Mouse (Mus musculus) T-helper 17 cell (primary cell): ENCODE results near the gene Dlx3.

Source experiments
- in situ Hi-C, 2 experiments: fragments of 300-600 bp; cut with MboI, MseI; formaldehyde crosslinking; loops; 1 replicate in 1 of 2; 2 replicates in 1 of 2; pipeline ENCODE4 v1.15.1; 2025; ENCODE audit warnings: high pct_unique_total_duplicates in 2 of 2

Gene Dlx3

DNA sequence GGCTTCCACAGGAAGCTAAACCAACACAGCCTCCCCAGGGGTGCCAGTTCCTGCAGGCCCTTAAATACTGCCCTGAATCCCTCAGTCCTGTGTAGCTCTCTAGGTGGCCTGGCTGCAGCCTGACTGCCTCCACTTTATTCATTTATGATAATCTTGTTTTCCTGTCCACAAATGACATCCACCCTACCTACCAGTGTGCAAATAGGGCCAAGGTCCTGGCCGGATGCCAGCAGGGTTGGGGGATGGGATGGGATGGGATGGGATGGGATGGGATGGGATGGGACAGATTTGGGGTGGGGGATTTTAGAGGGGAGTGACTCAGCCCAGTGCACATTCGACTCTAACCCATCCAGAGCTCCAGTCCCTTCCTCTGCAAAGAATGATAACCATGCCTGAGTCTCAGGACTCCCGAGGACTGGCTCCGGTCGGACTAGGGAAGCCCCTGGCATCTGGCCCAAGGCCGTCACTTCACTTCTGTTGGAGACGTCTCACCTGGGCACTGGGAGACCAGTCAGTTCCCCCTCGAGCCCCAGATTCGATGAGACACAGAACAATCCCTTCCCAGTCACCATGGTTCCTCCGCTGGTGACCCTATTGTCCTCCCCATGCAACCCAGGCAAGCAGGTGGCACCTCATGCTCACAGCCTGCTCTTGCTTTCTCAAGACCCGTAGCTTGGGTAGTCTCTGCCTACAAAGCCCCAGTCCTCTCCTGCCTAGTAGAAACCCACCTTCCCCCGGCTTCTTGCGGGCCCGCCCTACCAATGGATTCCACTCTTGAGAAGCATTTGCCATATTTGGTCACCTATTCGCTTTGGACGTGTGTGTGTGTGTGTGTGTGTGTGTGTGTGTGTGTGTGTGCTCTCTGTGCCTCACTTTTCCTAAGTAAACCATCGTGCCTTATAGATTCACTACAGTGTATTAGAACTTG lies 32.4 kb upstream of the Dlx3 start:
- in situ Hi-C loops, result loop anchor here in 1 of 2 experiments (10.0 kb wide), 1 partner anchor 1707 kb away; no protein-coding TSS in a partner anchor

DNA sequence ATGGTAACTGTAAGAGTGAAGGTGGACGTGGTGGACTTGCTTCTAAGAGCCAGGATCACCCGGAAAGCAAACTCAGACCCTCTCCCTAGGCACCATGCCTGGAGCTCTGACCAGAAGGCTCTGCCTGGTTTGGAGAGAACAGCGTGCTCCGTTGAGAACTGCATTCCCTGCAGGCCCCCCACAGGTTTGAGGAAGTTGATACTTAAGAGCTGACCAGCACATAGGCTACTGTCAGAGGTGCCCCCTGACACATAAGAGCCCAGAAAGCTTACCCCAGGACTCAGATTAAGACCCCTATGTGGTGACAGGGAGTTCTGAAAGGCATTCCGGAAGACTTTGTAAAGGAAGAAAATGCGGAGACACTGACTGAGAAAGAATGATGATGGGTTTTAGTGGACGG lies 31.6 kb upstream of the Dlx3 start:
- in situ Hi-C loops, result loop anchor here in 1 of 2 experiments (10.0 kb wide), 1 partner anchor 1707 kb away; no protein-coding TSS in a partner anchor

DNA sequence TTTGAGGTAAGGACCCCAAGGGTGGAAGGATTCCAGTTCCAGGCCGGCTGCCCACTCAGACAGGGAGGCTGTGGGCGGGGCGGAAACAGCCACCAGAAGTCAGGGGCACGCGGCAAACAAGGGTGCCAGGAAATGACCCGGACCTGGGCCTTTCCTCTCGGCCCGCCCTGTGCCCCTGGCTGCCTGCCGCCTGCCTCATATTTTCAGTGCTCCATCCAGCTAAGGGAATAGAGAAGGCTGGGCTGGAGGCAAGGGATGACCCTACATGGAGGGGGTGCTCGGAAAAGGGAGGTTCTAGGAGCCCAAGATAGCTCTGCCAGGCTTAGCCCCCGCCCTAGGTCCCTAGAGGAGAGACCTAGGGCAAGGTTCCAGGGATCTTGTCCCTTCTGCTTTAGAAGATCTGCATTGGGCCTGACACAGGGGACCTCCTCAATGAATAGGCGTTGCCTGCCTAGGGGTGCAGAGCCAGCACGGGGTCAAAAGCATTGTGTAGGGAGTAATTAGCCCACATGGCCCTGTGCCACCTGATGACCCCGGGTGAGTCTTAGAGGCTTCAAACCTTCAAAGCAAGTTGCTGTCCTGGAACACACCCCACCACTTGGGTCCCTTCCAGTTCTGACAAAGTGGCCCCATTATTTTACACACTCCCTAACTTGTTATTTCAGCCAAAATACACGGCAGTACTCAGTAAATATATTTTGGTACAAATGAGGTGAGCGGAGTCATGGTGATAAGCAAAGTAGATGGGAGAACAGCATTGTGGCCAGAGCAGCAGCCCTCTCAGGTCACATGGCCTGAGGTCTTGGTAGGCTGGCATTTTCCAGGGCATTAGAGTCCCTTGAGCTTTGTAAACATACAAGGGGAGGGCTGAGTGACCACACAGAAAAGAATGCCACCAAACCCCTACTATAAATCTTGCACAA lies 30.8 kb upstream of the Dlx3 start:
- in situ Hi-C loops, result loop anchor here in 1 of 2 experiments (10.0 kb wide), 1 partner anchor 1706 kb away; no protein-coding TSS in a partner anchor

DNA sequence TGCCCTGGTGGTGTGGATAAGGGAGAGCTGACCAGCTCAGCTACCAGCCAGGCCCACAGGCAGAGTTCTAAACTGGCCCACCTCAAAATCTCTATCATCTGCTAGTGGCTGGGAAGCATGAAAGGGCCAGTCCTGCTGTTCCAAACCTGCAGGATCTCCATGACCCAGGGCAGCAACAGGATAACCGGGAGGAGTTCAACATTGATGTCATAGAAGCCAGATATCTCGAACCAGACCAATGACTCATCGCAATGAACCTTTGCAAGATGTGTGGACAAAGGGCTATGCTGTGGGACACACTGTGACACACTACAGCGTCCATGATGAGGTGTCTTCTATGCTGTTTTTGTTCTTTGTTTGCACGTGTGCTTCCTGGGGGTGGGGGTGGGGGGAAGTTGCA lies 26.8 kb upstream of the Dlx3 start:
- in situ Hi-C loops, result no loop called here

DNA sequence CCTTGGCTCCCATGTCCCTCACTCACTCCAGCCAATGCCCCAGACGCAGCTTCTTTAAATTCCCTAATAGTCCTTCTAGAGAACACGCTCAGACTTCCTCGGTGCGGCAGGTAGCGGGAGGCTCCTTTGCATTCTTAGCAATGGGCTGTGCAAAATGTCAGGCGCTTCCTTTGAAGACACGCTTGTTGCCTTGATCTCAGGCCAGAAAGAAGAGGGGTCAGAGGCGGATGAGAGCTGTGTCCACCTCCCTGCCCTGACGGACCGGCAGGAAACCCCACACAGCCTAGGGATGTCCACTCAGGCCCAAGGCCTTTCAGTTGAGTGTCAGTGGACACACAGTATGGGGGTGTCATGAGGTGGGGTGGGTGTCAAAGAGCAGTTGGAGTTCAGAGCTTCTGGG lies 24.3 kb upstream of the Dlx3 start:
- in situ Hi-C loops, result no loop called here

DNA sequence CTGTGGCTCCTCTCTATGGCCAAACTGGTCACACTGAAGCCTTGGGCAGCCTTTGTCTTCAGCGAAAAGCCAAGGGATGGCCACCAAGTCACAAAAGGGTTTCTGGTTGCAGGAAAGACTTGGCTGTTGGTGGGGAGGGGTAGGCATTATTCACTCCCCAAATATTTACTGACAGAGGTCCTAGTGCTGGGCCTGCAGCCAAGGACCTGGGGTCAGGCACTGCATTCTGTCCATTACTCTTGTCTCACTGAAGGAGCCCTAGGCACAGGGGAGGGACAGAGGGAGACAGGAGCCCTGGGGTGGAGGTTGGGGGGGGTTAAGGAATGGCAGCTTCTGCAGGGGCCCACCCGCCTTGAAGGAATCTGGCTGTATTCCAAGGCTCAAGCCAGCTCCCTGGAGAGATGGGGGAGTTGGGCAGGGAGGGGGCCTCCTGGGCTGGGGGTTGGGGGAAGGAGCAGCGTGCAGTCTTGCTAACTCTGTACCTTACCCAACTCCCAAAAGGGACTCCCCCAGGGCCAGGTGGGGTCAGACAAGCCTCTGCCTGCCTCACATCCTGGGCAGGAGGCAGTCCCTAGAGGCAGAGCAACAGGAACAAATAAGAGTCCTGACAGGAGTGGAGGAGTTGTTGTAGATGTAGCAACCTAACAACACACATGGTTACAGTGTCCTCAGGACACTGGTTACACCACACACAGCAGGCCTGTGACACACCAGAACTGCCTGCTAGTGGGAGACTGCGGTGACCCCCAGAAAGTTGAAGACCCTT lies 23.1 kb upstream of the Dlx3 start:
- in situ Hi-C loops, result no loop called here

DNA sequence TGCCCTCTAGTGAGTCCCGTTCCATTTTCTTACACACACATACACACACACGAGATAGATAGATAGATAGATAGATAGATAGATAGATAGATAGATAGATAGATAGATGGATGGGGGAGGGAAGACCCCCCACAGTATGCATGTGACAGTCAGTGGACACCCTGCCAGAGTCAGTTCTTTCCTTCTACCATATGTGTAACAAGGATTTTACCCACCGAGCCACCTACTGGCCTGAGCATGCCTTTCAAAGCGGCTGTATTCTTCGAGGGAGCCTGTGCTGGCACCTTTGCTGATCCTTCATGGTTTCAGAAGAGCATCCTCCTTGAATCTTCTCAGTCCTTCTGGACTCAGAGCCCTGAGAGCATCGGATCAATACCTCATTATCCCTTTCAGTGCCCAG lies 22.0 kb upstream of the Dlx3 start:
- in situ Hi-C loops, result no loop called here

DNA sequence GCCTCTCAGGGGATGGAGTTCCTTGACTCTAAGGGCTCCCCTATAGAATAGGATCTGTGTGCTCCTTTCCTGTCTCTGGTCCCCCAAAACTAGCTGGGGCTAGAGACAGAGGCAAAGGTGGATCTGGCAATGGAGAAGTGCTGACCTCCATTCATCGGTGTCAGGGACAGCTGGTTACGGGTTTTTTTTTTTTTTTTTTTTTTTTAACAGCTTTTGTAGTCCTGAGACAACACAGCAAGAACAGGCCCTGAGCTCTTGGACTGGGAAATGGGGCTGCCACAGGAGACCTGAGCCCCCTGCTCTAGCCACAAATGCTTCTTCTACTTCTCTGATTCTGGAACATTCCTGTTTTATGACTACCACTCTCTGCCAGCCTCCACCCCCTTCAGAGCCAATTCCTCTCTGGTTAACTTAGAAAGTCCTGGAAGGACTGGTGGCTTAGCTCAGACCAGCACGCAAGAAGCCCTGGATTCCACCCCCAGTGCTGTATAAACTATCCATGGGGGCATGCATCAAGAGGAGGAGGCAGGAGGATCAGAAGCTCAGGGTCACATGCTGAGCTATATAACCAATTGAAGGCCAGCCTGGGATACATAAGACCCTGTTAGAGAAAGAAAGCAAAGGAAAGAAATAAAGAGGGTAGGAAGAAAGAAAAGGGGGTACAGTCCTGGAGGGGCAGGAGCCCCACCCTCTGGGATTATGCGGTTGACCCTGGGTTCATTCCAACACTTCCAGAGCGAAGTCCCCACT lies 21.4 kb upstream of the Dlx3 start:
- in situ Hi-C loops, result no loop called here

DNA sequence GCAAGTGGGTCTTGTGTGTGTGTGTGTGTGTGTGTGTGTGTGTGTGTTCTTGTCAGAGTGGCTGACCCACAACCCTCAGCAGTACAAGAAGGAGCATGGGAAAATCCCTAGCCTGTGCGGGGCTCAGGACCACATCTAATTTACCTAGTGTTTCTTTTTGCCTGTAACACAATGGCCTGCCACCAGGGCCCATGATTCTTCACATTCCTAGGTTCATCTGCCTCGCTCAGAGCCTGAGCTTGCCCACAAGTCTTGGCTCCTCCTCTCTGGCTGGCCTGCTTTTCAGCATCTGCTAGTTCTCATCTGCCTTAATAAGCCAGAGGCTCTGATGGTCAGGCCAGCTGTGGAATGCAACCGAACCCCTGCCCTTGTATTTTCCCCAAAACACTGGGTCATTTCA lies 19.5 kb upstream of the Dlx3 start:
- in situ Hi-C loops, result no loop called here

DNA sequence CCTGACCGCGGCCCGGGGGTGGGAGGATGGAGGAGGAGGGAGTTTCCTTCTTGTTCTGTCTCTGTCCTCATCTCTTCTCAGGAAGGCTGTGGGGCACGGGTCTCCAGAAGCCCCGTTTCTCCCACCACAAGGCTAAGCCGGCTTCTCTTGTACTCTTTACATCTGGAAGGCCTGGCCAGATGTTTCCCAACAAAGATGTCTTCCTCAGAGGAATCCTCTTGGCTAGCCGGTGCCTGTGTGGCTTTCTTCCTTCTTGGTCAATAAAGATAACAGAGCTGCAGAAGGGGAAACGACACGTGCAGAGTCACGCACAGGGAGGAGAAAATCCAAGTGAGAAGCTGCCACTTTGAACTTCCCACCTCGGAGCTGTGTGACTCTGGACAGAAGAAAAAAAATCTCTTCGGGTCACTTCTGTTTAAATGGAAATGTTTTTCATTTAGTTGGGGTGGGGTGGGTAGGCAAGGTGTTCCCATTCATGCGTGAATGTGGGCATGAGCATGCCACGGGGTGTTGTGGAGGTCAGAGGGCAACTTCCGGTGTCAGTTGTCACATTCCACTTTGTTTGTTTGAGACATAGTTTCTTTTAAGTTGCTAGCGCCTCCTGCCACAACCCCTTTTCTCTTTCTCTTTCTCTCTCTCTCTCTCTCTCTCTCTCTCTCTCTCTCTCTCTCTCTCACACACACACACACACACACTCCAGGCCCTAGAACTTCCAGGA lies 18.7 kb upstream of the Dlx3 start:
- in situ Hi-C loops, result no loop called here

DNA sequence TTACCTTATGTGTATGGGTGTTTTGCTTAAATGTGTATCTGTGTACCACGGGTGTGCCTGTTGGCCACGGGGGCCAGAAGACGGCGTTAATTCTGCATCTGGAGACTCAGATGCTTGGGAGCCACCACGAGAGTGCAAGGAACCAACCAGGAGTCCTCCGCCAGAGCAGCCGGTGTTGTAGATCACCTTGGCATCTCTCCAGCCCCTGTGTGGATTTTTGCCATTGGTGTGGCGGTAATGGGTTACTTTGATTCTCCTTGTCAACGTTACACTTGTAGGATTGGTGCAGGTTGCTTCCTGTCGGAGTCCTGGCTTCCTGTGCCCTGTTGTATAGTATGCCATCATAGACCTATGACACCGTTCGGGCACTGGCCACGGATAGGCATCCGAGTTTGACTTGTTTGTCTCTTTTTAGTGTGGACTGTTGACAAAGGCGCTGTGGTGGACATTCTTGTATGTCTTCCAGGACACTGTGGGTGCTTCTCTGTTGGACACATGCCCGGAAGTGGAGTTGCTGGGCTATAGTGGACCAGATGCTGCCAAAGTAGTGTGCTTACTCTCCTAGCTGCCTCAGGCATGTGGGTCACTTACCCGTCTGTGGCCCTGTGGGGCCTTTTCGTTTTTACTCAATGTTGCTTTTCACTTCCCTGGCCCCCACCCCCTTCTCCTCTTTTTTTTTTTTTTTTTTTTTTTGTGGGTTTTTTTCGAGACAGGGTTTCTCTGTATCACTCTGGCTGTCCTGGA lies 17.6 kb upstream of the Dlx3 start:
- in situ Hi-C loops, result no loop called here

DNA sequence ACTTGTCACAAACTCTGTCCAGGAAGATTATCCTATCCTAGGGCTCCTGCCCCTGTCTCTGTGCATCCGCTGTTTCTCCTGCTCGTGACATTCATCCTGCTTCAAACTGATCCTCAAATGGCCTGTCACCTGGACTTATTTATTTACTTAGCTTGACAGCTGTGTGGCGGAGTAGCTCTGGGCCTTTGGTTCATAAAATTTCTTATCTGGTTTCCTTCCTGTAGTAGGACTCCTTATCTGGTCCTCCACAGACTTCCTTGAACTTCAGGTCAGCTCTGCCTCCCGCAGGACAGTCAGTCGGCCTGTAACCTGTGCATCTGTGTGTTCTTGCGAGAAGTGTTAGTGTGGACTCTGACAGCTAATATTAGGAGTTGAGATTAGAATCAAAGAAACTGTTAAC lies 15.7 kb upstream of the Dlx3 start:
- in situ Hi-C loops, result no loop called here

DNA sequence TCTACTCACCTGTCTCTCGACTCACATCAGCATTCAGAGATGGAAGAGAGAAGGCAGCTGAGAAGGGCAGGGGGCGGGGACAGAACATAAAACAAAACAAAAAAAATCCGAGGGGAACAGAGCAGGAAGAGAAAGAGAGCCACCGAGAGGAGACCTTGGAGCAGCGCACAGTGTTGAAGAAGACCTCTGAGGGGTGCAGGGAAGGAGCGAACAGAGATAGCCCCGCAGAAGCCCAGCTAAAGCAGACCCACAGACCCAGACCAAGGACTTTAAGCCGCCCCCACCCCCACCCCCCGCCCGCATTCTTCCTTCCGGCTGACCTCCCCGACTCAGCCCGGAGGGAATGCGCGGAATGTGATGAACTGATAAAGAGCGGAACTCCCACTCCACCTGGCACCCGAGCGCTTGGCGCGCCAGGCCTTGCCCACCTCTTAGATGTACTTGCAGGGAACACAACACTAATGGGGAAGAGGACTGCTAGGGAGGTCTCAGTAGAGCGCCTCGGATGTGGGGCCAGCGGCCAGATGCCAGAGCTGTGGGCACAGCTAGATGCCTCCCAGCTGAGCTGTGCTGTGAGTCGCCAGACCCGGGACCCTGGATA lies 14.5 kb upstream of the Dlx3 start:
- in situ Hi-C loops, result loop anchor here (5.0 kb wide), 1 partner anchor 33 kb away; no protein-coding TSS in a partner anchor

DNA sequence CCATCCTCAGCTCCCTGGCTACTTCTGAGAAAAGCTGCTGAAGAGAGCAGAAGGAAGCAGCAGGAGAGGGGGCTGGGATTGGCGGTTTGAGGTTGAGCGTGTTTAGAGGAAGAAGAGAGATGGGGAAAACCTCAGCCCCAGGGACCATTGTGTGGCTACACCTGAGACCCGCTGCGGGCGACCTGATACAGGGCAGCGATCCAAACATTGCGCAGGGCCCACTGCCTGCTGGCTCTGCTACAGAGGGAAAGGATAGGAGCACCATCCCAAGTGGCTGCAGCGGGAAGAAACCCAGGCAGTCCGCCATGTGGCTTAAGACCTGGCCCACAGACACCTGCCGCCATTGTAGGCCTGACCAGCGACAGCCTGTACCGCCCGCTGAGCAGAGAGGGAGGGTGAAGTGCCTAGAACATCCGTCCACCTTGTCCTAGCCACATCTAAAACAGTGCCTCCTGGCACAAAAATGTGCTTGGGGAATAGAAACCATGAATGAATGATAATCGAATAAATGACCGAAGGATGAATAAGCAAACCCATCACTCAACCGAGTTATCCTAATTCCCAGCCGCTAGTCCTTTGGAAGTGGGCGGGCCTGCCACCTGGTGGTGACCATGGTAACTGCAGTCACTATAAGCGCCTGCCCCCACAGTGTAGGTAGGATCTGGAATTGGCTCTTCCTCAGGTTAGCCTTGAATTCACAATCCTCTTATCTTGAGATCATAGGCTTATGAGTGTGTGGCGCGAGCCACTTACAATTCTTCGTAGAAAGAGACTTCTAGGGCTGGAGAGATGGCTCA lies 13.3 kb upstream of the Dlx3 start:
- in situ Hi-C loops, result loop anchor here (5.0 kb wide), 1 partner anchor 34 kb away; no protein-coding TSS in a partner anchor

DNA sequence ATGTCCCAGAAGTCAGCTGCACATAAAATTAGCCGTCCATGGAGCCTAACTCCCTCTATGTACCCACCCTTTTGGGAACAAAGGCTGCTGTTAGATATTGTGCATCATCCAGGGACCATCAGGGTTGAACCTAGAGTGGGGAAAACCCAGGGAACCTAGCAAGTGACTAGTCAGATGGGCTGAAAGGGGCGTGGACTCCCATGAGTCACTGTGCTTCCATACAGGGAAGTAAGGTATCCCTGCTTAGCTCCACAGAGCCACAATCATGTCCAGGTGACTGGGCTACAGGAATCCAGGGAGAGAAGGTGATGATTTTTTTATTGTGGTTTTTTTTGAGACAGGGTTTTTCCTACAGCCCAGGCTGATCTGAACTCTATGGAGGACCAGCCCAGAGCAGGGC lies 10.9 kb upstream of the Dlx3 start:
- in situ Hi-C loops, result loop anchor here (5.0 kb wide), 1 partner anchor 37 kb away; no protein-coding TSS in a partner anchor

DNA sequence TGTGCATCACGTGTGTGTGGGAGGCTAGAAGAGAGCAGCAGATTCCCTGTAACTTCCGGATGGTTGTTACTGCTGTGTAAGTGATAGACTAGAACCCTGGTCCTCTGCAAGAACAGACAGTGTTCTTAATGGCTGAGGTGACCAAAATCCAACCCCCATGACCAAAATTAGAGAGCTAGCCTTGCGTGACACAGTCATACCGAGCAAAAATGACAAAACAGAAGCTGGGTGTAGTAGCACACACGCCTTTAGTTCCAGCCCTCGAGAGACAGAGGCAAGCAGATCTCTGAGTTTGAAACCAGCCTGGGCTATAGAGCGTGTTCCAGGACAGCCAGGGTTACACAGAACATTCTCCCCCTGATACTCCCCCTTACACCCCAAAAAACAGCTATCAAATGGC lies 9.8 kb upstream of the Dlx3 start:
- in situ Hi-C loops, result no loop called here

DNA sequence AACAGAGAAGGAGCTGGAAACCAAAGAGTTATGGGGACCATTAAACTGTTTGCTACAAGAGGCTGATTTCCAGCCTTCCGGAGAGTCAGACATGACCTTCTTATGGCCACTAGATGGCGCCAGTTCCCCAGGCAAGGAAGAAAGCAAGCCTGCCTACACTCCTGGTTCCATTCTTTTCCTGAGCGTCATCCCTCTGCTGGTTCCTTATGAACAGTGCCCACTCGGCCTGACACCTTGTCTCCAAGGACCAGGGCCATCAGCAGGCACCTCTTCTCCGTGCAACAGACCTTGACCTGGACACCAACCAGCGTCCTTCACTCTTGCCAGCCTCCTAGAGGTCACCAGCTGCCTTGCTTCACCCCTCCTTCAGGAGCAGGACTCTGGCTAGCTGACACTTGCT lies 2.9 kb upstream of the Dlx3 start:
- in situ Hi-C loops, result no loop called here

DNA sequence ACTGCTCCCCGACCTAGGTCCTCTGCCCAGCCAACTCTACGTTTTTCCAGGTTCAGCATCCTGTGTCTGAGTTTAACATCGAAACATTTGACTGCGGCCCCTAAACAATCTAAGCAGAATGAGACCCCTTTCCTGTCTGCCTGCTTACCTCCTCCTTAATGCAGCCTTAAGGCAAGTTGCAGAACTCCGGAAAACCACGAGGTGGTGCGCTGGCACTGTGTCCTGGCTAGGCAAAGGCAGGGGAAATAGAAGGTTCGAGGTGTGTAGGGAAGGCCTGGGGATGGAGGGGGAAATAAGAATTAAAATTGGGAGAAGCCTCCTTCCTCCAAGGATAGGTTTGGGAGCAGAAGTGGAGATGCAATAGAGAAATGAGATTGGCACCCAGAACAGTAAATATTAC lies 1.4 kb upstream of the Dlx3 start:
- in situ Hi-C loops, result no loop called here
